Mouse (Mus musculus) skeletal muscle tissue, adult 2 months (tissue): ENCODE measurements around the gene Sgpl1.

ENCODE experiments used
- DNase-seq: peaks from one replicate; pipeline ENCODE4 v3.0.0-alpha.2; 2012; ENCODE audit warnings: low read depth, low spot score

Sgpl1 gene

DNA sequence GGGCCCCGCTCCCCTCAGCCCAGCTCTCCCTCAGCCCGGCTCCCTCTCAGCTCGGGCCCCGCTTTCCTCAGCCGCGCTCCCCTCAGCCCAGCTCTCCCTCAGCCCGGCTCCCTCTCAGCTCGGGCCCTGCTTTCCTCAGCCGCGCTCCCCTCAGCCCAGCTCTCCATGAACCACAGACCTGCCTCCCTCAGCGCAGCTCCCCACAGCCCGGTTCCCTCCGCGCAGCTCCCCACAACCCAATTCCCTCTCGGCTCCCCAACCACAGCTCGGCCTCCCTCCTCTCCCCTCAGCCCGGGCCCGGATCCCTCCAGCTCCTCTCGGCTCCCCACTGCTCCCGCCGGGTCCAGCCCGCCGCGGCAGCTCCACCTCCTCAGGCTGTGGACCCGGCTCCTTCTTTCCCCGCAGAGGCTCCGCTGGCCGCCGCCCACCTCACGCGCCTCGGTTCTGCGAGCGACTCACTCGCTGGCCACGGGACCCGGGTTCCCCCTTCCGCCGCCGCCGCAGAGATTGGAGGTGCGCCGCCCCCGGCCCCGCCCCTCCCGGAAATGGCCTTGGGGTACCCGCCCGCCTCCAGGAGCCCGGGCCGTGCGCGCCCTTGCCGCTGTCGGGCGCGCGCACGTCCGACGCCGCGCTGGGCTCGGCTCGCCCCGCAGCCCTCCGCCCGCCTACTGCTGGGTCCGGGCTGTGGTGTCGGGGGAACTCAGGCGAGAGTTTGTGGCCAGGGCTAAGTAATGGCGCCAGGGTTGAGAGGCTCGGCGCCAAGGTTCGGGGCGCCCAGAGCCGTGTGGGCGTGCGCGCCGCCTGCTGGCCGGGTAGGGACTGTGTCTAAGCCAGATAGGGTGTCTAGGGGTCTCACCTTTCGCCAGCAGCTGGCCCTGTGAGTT, at the start of gene Sgpl1:
TSS of gene Sgpl1 (minus strand) at position 547 of the 884 bp plus-strand sequence.
- DNase-seq = peak; percentile 82

DNA sequence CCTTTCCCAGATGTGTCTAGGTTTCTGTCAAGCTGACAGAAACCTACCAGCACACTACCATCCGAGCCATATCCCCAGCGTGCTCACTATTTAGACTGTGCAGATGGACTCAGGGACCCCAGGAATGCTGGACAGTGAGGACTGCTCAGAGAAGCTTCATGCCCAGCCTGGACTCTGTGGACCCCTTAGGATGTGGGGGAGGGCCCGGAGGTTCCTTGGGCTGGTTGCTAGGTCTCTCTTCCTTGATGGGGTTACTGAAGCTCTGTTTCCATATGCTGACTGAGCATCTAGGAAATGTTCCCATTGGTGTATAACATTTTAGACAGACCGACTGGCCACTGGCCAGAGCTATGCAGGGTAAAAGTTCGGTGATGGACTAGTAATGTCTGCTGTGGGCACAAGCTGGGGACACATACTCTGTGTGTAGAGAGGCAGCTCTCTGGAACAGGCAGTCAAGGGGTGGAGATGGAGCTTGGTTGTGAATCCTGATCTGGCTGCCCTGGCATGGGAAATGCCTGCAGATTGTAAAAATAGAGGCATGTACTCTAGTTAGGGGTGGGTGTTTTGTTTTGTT, 48.3 kb upstream of the Sgpl1 start:
- DNase-seq = no peak

DNA sequence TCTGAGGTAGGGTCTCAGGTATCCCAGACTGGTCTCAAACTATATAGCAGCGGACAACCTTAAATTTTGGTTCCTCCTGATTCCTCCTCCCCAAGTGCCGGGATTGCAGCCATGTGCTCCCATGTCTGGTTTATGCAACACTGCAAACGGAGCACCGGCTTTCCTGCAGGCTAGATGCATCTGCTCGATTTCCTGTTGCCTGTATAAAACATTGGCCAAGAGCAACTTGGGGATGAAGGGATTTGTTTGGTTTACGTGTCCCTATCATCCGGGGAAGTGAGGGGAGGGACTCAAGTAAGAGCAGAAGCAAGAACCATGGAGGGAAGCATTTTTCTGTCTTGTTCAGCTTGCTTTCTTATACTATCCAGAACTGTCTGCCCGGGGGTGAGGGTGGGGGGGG, 47.7 kb upstream of the Sgpl1 start:
- no peak for DNase-seq

DNA sequence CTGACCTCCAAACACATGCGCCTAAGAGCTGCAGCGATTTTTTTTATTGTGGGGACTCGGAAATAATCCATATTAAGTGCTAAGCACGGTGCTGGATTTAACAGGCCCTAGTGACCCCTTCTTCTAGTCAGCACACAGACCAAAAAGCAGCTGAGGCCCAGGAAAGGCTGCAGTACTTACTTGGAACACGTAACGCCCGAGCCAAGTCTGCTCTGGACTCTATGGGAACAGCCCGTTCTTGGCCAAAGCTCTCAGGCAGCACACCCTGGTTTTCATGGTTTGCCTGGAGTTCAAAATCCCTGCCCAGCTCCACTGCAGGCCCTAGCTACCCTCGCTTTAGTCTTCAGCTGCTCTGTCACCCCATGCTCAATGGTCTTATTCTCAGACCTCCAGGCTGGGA, 47.1 kb upstream of the Sgpl1 start:
- peak; percentile 82 for DNase-seq

DNA sequence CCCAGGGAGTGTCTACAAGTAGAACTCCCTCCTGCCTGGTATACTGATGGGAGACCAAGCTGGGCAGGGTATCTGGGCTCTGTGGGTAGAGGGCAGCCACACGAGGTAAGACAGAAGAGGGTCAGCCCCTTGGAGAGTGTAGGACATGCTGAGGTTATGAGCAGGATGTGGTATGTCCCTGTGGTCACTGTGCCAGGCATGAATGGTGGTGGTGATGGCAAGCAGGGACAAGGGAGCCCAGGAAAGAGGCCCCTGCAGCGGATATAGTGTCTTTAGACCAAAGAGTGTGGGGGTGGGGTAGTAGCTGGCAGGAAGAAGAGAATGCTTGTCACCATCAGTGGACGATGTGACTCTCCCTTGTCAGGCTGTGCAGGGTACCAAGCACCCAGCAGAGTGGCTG, 40.5 kb upstream of the Sgpl1 start:
- no peak for DNase-seq

DNA sequence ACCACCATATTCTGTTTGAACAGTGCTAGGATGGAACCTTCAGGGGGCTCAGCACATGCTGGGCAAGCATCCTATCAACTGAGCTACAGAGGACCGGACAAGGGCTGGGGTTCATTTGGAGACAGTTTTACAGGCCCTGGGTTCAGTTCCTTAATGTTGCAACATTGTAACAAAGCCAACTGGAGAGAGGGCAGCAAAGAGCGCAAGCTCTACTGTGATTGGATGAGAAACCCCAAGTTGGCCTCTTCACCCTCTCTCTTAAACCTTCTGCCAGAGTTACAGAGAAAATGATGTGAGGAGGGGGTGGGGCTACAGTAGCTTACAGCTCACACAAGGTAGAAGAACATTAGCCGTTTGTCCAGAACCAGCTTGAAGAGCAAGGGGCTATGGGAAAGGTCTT, 39.5 kb upstream of the Sgpl1 start:
- no peak for DNase-seq

DNA sequence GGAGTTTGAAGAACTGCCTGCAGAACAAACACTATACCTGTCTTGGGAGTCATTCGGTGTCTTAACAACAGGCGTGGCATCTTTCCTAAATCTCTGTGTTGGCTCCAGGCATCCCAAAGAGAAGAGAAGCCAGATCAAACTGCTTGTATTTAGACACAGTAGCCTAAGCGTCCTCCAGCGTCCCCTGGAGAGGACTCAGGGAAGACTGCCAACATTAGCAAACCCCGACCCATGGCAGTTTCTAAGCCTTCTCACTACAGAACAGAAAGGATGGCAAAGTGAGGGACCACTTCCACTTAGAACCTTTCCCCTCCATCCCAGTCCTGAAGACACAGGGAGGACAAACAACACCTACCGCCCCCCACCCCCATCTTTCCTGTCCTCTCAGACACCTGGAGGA, 32.4 kb upstream of the Sgpl1 start:
- DNase-seq = no peak

DNA sequence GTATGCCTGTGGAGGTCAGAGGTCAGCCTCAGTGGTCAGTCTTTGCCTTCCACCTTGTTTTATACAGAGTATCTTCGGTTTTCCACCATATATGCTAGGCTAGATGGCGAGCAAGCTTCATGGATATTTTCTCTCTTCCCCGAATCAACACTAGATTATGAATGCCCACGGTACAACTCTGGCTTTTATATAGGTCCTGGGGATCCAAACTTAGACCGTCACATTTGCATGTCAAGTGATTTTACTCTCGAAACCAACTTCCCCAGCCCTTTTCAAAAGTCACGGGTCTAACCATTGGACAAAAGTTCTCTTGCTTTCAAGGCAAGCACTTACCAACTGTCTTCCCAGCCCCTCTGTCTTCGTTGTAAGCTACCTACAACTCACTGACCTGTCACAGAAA, 31.2 kb upstream of the Sgpl1 start:
- no peak for DNase-seq

DNA sequence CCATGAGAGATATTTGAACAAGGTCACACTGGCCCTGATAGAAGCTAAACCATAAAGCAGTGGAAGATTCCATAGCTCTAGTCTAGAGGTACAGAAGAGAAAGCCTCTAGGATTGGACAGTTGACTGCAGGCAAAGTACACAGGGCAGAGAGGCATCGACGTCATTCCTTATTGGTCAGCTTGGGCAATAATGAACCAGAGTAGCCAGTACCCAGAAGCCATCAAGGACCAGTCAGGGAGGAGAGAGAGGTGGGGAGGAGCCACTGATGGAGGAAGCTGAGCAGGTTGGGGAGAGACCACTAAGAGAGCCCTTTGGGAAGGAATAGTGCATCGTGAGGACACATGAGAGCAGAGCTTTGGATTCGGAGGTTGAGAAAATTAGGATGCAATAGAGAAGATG, 30.2 kb upstream of the Sgpl1 start:
- no peak for DNase-seq

DNA sequence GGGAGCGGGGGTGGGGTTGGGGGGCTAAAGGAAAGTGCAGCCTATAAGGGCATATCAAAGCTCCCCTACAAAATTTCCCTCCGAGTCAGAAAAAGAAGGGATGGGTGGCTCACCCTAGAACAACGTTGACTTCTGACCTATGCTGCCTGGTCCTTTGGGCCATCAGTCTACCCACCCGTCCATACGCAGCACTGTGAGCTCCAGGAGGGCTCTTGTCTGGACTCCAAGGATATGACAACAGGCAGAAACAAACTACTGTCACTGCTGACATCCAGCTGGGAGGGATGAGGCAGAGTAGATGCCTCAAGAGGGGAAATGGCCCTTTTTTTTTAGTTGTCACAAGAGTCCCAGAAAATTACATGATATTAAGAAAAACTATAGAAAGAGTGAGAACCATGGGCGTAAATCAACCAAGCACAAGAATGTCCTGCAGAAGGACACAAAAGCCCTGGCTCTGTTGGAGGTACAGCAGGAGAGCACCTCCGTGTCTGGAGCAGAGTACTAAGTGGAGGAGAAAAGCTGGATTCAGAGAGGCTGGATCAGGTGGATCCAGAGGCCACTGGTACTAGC, 28.8 kb upstream of the Sgpl1 start:
- no peak for DNase-seq

DNA sequence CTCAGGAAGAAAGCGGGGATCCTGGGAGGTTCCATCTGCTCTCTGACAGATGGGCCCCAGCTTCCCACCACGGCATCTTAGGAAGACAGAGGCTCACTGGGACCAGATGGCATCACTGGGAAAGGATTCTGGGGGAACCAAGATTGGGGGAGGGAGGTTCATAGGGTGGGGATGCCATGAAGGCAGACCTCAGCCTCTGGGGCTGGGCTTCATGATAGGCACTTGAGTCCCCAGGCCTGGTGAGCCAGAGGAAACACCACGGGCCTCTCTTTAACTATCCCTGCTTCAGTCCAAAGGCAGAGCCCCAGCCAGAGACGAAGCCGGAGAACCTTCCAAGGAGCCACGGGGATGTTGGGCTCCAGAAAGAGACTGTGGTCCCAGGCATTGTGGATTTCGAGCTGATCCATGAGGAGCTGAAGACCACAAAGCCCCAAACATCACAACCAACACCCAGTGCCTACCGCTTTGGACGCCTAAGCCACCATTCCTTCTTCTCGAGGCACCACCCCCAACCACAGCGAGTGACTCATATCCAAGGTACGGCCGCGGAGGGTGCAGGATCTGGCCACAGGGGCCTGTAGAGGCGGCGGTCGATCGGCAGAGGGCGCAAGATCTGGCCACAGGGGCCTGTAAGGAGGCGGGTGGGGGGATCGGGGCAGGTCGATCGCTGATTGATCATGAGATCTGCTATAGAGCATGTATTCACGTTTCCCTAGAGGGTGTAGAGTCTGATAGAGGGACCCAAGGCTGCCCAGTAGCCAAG, 28.1 kb upstream of the Sgpl1 start:
- DNase-seq = no peak

DNA sequence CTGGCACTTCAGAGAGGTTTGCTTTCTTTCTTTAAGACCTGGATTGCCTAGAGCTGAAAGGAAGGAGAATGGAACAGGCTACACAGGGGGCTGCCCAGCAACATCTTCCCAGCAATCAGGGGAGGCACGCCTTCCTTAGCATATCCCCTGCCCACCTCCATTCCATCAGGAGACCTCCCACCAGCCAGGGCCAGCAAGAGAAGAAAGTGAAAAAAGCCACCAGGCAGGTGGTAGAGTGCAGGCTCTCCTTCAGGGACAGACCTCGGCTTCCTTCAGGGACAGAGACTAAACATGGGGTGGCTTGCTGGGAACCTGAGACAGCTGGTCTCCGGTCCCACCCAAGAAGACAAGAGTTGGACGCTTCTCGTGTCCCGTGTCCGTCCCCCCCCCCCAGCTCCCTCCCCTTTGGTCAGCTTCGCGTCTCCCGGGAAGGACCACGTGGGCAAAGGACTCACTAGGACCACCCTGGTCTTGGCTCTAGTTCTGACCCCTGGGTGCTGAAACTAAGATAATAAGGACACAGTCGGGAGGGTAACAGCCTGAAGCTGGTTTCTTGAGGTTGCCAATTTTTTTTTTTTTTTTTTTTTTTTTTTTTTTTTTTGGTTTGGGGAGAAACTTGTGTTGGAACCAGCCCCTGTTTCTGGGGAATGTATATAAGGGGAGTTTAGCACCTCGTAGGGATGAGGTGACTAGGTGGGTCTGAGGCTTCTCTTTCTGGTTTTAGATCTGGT, 27.4 kb upstream of the Sgpl1 start:
- peak; percentile 26 for DNase-seq

DNA sequence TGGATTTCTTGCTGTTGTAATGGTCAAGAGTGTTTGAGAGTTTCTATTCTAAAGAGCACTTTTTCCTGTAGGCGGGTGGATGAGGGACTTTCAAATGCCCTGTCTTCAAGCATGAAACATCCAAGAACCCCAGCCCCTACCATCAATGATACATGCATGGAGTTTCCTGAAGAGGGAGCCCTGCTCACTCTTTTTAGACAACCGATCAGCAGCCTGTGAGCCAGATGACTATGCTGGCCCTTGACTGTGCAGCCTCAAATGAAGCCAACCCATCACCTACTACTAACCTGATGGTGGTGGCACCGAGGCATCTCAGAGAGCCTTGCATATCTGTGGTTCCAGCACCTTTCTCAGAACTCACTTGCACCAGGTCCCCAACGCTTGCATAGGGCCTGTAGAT, 25.0 kb upstream of the Sgpl1 start:
- no peak for DNase-seq

DNA sequence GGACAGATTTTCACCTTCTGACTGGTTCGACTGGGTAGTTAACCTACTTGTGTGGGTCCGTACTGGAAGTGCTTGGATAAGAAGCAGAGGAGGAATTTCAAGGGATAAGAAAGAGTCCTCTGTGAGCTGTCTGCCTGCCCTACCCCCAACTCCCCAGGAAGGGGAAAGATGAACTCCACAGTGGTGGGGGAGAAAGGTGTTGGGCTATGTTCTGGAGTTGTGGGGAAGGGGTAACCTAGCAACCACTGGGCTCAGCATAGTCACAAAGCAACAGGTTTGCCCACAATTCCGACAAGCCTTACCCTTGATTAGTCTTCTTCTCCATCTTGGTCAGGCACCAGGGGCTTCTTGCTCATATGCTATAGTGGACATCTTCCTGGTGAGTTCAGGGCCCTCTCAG, 24.2 kb upstream of the Sgpl1 start, which contains the start of gene Tbata:
TSS of gene Tbata (plus strand) at position 301 of the 400 bp plus-strand sequence.
- no peak for DNase-seq

DNA sequence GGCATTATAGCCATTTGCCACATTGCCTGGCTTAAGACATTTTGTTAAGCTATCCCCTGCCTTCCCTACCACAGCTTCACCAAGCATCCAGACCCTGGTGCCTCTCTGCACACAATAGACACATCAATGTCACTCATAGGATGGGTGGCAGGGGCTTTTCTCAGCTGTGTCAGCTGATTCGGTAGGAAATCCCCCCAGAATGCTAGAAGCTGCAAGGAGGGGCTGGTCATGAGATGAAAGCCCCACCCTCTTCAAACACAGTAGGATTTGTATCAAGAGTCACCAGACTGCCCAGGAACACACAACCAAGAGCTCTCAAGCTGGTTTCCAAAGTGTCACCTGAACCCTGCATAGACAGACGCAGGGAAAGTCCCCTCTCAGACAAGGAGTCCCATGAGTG, 20.9 kb upstream of the Sgpl1 start:
- no peak for DNase-seq

DNA sequence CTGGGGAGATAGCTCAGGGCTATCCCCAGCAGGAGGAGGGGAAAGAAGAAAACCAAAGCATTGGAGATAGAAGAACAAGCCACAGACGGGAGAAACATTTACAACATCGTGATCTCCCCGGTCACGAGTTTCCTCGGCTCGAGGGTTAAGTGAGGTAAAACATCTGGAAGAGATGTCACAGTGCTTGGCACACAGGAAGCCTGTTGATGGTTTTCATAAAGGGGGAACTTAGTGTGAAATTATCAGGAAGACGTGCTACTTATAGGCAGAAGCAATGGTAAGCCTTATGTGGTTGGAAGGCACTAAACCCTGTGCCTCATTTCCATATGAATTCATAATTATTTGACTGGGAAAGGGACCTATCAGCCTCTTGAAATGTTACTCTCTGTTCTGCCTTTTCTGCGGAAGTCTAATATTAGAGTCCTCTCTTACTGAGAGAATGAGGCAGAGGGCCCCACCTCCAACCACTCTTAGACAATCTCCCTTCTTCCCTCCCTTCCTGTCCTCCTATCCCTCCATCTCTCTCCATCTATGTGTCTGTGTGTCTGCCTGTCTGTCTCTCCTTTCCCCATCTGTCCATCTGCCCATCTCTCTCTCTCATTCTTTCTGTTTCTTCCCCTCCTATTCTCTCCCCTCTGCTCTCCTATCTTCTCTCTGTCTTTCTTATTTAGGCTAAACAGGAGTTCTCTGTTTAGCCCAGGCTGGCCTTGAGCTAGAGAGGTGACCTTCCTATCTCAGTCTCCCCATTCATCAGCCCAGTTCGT, 20.0 kb upstream of the Sgpl1 start:
- DNase-seq = peak; percentile 61

DNA sequence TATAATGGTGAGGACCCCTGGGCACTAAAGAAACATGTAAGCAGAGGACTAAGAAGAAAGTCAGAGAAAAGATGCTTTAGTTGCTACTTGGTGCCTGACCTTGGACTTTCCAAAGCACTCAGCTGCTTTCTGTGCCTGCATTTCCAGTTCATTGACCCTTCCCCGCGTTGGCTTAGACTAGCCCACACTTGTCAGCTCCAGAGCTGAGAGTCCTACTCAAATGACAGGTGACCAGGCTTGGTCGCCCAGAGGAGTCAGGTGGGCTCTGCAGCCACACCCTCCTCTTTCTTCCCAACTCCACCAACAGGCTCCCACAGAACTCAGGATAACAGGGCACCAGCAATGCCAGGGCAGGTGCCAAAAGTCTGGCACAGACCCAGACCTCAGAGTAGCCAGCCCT, 14.9 kb upstream of the Sgpl1 start:
- no peak for DNase-seq

DNA sequence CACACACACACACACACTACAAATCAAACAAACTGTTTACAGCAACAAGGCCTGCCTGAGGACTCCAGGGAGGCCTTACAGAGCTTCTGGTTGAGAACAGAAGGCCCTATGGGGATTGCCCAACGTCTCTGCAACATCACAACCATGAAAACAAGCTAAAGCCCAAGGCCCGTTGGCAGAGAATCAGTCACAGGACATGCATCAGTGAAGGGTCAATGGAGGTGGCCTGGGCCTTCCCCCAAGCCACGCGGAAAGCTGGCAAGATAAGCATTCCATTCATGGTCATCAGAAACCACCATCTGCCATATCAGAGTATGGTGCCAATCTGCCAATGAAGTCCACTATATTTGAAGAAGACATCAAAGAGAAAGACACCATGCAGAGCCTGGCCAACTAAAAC, 13.2 kb upstream of the Sgpl1 start:
- DNase-seq = peak; percentile 74

DNA sequence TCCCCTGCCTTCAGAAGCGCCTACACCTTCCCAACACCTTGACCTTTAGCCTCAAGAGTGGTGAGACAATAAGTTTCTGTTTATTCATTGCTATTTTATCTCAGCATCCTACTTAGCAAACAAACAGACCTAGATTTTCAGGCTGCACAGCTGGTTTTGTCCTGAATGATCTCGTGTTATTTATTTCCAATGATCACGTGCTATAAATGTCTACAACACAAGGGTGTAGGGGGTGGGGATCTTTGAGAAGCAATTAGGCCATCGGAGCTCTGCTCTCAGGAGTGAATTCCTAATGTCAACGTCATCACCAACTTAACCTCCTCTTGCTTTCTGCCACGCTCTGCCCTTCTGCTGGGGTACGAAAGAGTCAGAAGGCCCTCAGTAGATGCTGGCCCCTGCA, 12.6 kb upstream of the Sgpl1 start:
- DNase-seq = no peak

DNA sequence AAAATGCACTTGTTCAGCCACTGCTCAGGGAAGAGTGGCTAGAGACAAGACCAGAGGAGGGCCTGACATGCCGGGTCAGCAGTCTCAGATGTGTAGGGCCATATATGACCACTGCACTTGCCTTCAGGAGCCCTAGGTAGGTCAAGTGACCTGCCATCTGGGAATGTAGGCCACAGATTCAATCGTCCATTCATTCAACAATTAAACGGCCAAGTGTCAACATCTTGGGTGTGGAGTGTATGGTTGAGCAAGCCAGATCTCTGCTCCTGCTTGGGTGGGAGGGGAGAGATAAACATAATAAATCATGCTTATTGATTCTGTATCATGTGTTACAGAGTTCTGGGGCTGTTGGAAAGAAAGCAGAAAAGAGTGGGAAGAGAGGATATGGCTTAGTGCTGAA, 11.1 kb upstream of the Sgpl1 start:
- DNase-seq = no peak

DNA sequence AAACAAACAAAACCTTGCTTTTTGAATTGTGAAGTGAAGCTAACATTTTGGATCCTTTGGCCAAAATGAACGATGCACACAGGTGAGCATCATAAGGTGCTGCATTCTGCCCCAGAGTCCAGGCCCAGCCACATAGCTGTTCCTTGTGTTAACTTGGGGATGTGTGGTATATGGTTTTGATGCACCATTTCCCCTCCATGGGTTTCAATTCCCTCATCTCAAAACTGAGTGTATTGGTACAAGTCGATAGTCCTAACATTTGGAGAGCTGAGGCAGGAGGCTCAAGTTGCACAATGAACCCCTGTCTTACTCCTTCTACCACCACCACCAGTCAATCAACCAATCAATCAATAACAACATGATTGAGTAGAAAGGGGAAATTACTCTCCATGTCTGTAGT, 8.9 kb upstream of the Sgpl1 start:
- no peak for DNase-seq
